Mouse (Mus musculus): ENCODE measurements around the gene Gria3. TPM values are rescaled to one million over a fixed set of nuclear protein-coding genes. Genes with fewer than 3 reads are reported as not detected.

Gene Gria3
- polyA plus RNA-seq, 1 experiment from 2014 or later: 4.2 TPM

DNA sequence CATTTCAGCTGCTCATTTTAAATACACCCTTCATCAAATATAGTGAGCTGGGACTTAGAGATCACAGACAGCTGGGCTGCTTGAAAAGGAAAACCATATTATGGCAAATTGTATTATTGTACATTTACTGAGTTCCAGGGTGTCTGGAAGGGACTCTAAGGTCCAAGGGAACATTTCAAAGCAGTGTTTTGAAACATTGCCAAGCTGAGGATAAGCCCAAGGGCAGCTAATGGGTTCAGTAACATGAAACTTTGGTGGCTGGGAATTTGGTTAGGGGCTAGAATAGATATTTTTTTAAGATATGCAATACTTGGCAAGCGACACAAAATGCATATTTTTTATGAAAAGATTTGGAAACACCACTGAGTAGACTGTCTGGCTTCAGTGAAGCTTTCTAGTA, 48.2 kb downstream of the Gria3 start:
- H3K9me3 ChIP-seq: no peaks in the 10 kb centered on the region
- H3K4me3 ChIP-seq: no peak overlapping the region
- H3K36me3 ChIP-seq: no peaks in the 10 kb centered on the region
- WGBS: 71% methylated on average over 1 of the region's 1 CpGs
- no peak for DNase-seq (ENCODE audit: low spot score)
- no peaks in the 10 kb centered on the region for H3K4me1 ChIP-seq (replicated peaks)
- no peaks in the 10 kb centered on the region for H3K27me3 ChIP-seq (ENCODE audit: insufficient read depth, poor library complexity, severe bottlenecking)
- H3K27ac ChIP-seq: no peak overlapping the region

DNA sequence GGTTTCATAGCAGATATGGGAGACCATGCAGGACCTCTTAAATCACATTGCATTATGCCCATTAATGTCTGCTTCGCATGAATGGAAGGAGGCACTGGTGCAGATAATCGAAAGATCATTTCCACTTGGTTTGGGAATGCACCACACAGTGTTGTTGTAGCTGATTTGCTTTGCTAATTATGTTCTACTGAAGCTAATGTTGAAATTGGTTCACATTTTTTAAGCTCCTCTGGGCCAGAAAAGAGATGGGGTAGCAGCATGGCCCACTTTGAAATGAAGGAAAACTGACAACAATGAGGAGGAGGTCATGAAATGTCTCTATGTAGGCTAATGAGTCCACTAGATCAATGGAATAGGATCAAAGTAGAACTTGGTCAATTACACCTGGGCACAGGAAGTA, 76.8 kb downstream of the Gria3 start:
- Histone ChIP-seq H3K4me3 (no peak overlapping the region), H3K27me3 (ENCODE audit: insufficient read depth, poor library complexity, severe bottlenecking) (no peaks in the 10 kb centered on the region), H3K9me3 (no peaks in the 10 kb centered on the region), H3K4me1 (replicated peaks) (no peaks in the 10 kb centered on the region), H3K36me3 (no peaks in the 10 kb centered on the region), H3K27ac (no peak overlapping the region)
- no peak for DNase-seq (ENCODE audit: low spot score)
- 89% methylated on average over 2 of the region's 2 CpGs for WGBS

- no peaks in the 10 kb centered on the region for H3K4me1 ChIP-seq (replicated peaks)
- H3K4me3 ChIP-seq: no peak overlapping the region
- no peak for DNase-seq (ENCODE audit: low spot score)
- no peaks in the 10 kb centered on the region for H3K9me3 ChIP-seq
- H3K27me3 ChIP-seq (ENCODE audit: insufficient read depth, poor library complexity, severe bottlenecking): no peaks in the 10 kb centered on the region
- H3K27ac ChIP-seq: no peak overlapping the region
- 78% methylated on average over 4 of the region's 4 CpGs for WGBS
- H3K36me3 ChIP-seq: no peaks in the 10 kb centered on the region
These were observed 95.9 kb downstream of the Gria3 start for GRCm38 (mm10) chrX:41496528-41496927.

DNA sequence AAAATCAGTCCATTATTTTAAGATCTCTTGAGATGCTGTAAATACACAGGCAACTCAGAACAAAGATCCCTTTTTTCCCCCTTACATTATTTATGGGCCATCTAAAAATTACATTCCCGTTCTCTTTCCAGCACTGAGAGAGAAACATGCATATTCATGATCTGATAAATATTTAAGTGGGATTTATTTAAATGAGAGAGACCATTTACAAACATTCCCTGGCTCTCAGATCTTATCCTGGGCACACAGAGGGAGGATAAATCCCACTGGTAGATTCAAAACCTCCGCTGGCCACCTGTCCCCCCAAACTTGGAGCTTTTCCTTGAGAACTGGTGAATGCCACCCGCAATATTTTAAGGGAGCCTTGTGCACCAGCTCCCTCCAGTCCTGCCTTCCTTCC, 104.7 kb downstream of the Gria3 start:
- Histone ChIP-seq H3K9me3 (no peaks in the 10 kb centered on the region), H3K27me3 (ENCODE audit: insufficient read depth, poor library complexity, severe bottlenecking) (no peaks in the 10 kb centered on the region), H3K27ac (no peak overlapping the region), H3K36me3 (no peaks in the 10 kb centered on the region), H3K4me3 (no peak overlapping the region), H3K4me1 (replicated peaks) (no peaks in the 10 kb centered on the region)
- no peak for DNase-seq (ENCODE audit: low spot score)
- 81% methylated on average over 3 of the region's 3 CpGs for WGBS

GRCm38 (mm10) chrX:41507959-41508358, 107.3 kb downstream of the Gria3 start:
- H3K4me1 ChIP-seq (replicated peaks): no peaks in the 10 kb centered on the region

GRCm38 (mm10) chrX:41514982-41515381, 114.3 kb downstream of the Gria3 start:
- Histone ChIP-seq H3K4me3 (no peak overlapping the region), H3K9me3 (no peaks in the 10 kb centered on the region), H3K36me3 (no peaks in the 10 kb centered on the region), H3K27ac (no peak overlapping the region), H3K4me1 (replicated peaks) (no peaks in the 10 kb centered on the region), H3K27me3 (ENCODE audit: insufficient read depth, poor library complexity, severe bottlenecking) (no peaks in the 10 kb centered on the region)
- WGBS: 75% methylated on average over 3 of the region's 3 CpGs
- DNase-seq (ENCODE audit: low spot score): no peak

More at GRCm38 (mm10) chrX:41507959-41508358, 107.3 kb downstream of the Gria3 start:
- no peak for DNase-seq (ENCODE audit: low spot score)
- no peak overlapping the region for H3K4me3 ChIP-seq
- 57% methylated on average over 1 of the region's 1 CpGs for WGBS
- no peaks in the 10 kb centered on the region for H3K36me3 ChIP-seq
- H3K27ac ChIP-seq: no peak overlapping the region
- no peaks in the 10 kb centered on the region for H3K27me3 ChIP-seq (ENCODE audit: insufficient read depth, poor library complexity, severe bottlenecking)
- H3K9me3 ChIP-seq: no peaks in the 10 kb centered on the region

GRCm38 (mm10) chrX:41532511-41532910, 131.9 kb downstream of the Gria3 start:
- Histone ChIP-seq H3K4me3 (no peak overlapping the region), H3K9me3 (no peaks in the 10 kb centered on the region), H3K36me3 (no peaks in the 10 kb centered on the region), H3K27me3 (ENCODE audit: insufficient read depth, poor library complexity, severe bottlenecking) (no peaks in the 10 kb centered on the region), H3K4me1 (replicated peaks) (no peaks in the 10 kb centered on the region), H3K27ac (no peak overlapping the region)
- DNase-seq (ENCODE audit: low spot score): no peak
- 80% methylated on average over 2 of the region's 2 CpGs for WGBS

DNA sequence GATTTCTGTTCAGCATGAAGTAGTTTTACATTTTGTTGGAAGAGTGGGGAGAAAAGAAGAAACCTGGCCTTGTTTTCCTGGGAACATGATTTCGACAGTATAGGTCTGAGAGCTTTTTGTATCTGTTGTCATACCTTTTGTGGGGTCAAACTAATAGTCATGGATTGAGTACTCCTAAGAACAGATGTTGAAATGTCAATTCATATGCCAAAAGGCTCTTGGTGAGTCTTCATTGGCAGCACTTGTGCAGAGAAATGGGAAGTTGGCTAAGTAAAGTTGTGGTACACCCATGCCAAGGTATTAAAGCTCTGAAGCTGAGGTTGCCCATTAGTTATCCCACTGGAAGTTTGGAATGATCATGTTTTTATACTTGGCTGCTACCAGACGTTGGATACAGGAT, 135.2 kb downstream of the Gria3 start:
- Histone ChIP-seq H3K27me3 (ENCODE audit: insufficient read depth, poor library complexity, severe bottlenecking) (no peaks in the 10 kb centered on the region), H3K4me1 (replicated peaks) (no peaks in the 10 kb centered on the region), H3K36me3 (no peaks in the 10 kb centered on the region), H3K27ac (no peak overlapping the region), H3K9me3 (no peaks in the 10 kb centered on the region), H3K4me3 (no peak overlapping the region)
- DNase-seq (ENCODE audit: low spot score): no peak
- WGBS: 82% methylated on average over 2 of the region's 2 CpGs

- H3K4me1 ChIP-seq (replicated peaks): no peaks in the 10 kb centered on the region
- H3K36me3 ChIP-seq: no peaks in the 10 kb centered on the region
- no peaks in the 10 kb centered on the region for H3K27me3 ChIP-seq (ENCODE audit: insufficient read depth, poor library complexity, severe bottlenecking)
- 74% methylated on average over 6 of the region's 6 CpGs for WGBS
- no peaks in the 10 kb centered on the region for H3K9me3 ChIP-seq
- no peak overlapping the region for H3K4me3 ChIP-seq
- H3K27ac ChIP-seq: no peak overlapping the region
- no peak for DNase-seq (ENCODE audit: low spot score)
These were observed 161.8 kb downstream of the Gria3 start for GRCm38 (mm10) chrX:41562296-41563060.

GRCm38 (mm10) chrX:41564898-41565297, 164.2 kb downstream of the Gria3 start:
- H3K4me1 ChIP-seq (replicated peaks): no peaks in the 10 kb centered on the region
- no peaks in the 10 kb centered on the region for H3K36me3 ChIP-seq
- WGBS: 80% methylated on average over 2 of the region's 2 CpGs
- no peaks in the 10 kb centered on the region for H3K27me3 ChIP-seq (ENCODE audit: insufficient read depth, poor library complexity, severe bottlenecking)
- no peak overlapping the region for H3K27ac ChIP-seq
- no peak for DNase-seq (ENCODE audit: low spot score)
- no peak overlapping the region for H3K4me3 ChIP-seq
- no peaks in the 10 kb centered on the region for H3K9me3 ChIP-seq

GRCm38 (mm10) chrX:41573079-41573478, 172.4 kb downstream of the Gria3 start:
- Histone ChIP-seq H3K4me3 (no peak overlapping the region), H3K27me3 (ENCODE audit: insufficient read depth, poor library complexity, severe bottlenecking) (no peaks in the 10 kb centered on the region), H3K27ac (no peak overlapping the region), H3K9me3 (no peaks in the 10 kb centered on the region), H3K36me3 (no peaks in the 10 kb centered on the region), H3K4me1 (replicated peaks) (no peaks in the 10 kb centered on the region)
- no peak for DNase-seq (ENCODE audit: low spot score)
- WGBS: 80% methylated on average over 1 of the region's 1 CpGs

- H3K4me3 ChIP-seq: no peak overlapping the region
- H3K36me3 ChIP-seq: no peaks in the 10 kb centered on the region
- no peak overlapping the region for H3K27ac ChIP-seq
- H3K27me3 ChIP-seq (ENCODE audit: insufficient read depth, poor library complexity, severe bottlenecking): no peaks in the 10 kb centered on the region
- no peaks in the 10 kb centered on the region for H3K9me3 ChIP-seq
- no peak for DNase-seq (ENCODE audit: low spot score)
- WGBS: 90% methylated on average over 5 of the region's 5 CpGs
- no peaks in the 10 kb centered on the region for H3K4me1 ChIP-seq (replicated peaks)
These were observed 178.1 kb downstream of the Gria3 start for GRCm38 (mm10) chrX:41578797-41579196.

- Histone ChIP-seq H3K27me3 (ENCODE audit: insufficient read depth, poor library complexity, severe bottlenecking) (no peaks in the 10 kb centered on the region), H3K4me3 (no peak overlapping the region)
These were observed 187.0 kb downstream of the Gria3 start for GRCm38 (mm10) chrX:41587692-41588091.

DNA sequence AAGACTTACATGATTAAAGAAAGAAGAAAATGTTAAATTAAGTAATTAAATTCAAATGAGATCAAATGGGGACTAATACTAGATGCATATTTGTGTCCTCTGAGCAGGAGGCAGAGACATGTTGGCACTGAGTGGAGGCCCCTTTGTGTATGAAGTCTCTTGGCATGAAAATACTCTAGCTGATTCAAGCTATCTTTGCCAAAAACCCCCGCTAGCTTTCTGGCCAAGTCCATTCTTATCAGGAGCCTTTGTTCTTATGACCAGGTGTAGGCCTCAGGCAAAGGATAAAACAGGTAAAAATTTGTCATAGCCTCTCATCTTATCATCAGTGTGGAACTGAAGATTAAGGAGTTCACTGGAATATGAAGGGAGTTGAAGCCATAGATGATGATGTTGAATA, 206.5 kb downstream of the Gria3 start:
- Histone ChIP-seq H3K27me3 (ENCODE audit: insufficient read depth, poor library complexity, severe bottlenecking) (no peaks in the 10 kb centered on the region), H3K36me3 (no peaks in the 10 kb centered on the region), H3K27ac (no peak overlapping the region), H3K4me1 (replicated peaks) (no peaks in the 10 kb centered on the region), H3K4me3 (no peak overlapping the region), H3K9me3 (no peaks in the 10 kb centered on the region)
- WGBS: 82% methylated on average over 1 of the region's 1 CpGs
- DNase-seq (ENCODE audit: low spot score): no peak

More at GRCm38 (mm10) chrX:41587692-41588091, 187.0 kb downstream of the Gria3 start:
- 92% methylated on average over 3 of the region's 3 CpGs for WGBS
- H3K27ac ChIP-seq: no peak overlapping the region
- no peaks in the 10 kb centered on the region for H3K36me3 ChIP-seq
- H3K9me3 ChIP-seq: no peaks in the 10 kb centered on the region
- H3K4me1 ChIP-seq (replicated peaks): no peaks in the 10 kb centered on the region
- no peak for DNase-seq (ENCODE audit: low spot score)
